Mouse (Mus musculus): ENCODE data around the gene Lmf2.

The Lmf2 gene

GRCm38 (mm10) chr15:89355241-89356187, at the start of gene Lmf2, which contains the start of gene Ncaph2:
TSS of gene Lmf2 (minus strand) at chr15:89355659.
TSS of gene Ncaph2 (plus strand) at chr15:89355719.
- DNase-seq (ENCODE audit: low spot score in 2 of 2): peak; percentile 86 to 90

GRCm38 (mm10) chr15:89404831-89405623, 49.6 kb upstream of the Lmf2 start:
- DNase-seq (ENCODE audit: low spot score in 2 of 2): no peak

GRCm38 (mm10) chr15:89402471-89402870, 47.0 kb upstream of the Lmf2 start:
- DNase-seq (ENCODE audit: low spot score in 2 of 2): no peak

GRCm38 (mm10) chr15:89399716-89400115, 44.3 kb upstream of the Lmf2 start:
- no peak for DNase-seq (ENCODE audit: low spot score in 2 of 2)

GRCm38 (mm10) chr15:89398146-89398545, 42.7 kb upstream of the Lmf2 start:
- DNase-seq (ENCODE audit: low spot score in 2 of 2): no peak

- no peak for DNase-seq (ENCODE audit: low spot score in 2 of 2)
Observed at GRCm38 (mm10) chr15:89396883-89397282, 41.4 kb upstream of the Lmf2 start.

- DNase-seq (ENCODE audit: low spot score in 2 of 2): no peak
Observed at GRCm38 (mm10) chr15:89390081-89390480, 34.6 kb upstream of the Lmf2 start.

GRCm38 (mm10) chr15:89387127-89387526, 31.7 kb upstream of the Lmf2 start:
- DNase-seq (ENCODE audit: low spot score in 2 of 2): no peak

GRCm38 (mm10) chr15:89384617-89385016, 29.2 kb upstream of the Lmf2 start, which contains the start of gene Klhdc7b:
TSS of gene Klhdc7b (plus strand) at chr15:89384917.
- no peak for DNase-seq (ENCODE audit: low spot score in 2 of 2)

- DNase-seq (ENCODE audit: low spot score in 2 of 2): no peak
Observed at GRCm38 (mm10) chr15:89379429-89379828, 24.0 kb upstream of the Lmf2 start.

GRCm38 (mm10) chr15:89378831-89379401, 23.5 kb upstream of the Lmf2 start, which contains the start of gene Odf3b:
TSS of gene Odf3b (minus strand) at chr15:89379282.
- DNase-seq (ENCODE audit: low spot score in 2 of 2): no peak

- DNase-seq (ENCODE audit: low spot score in 2 of 2): no peak
Observed at GRCm38 (mm10) chr15:89377938-89378828, 22.7 kb upstream of the Lmf2 start.

- no peak for DNase-seq (ENCODE audit: low spot score in 2 of 2)
Observed at GRCm38 (mm10) chr15:89377362-89377761, 21.9 kb upstream of the Lmf2 start.

GRCm38 (mm10) chr15:89376957-89377356, 21.5 kb upstream of the Lmf2 start, which contains the start of gene Tymp:
TSS of gene Tymp (minus strand) at chr15:89377039.
- DNase-seq (ENCODE audit: low spot score in 2 of 2): no peak

- DNase-seq (ENCODE audit: low spot score in 2 of 2): no peak
Observed at GRCm38 (mm10) chr15:89376040-89376439, 20.6 kb upstream of the Lmf2 start.

GRCm38 (mm10) chr15:89374801-89375534, 19.5 kb upstream of the Lmf2 start:
- no peak for DNase-seq (ENCODE audit: low spot score in 2 of 2)

GRCm38 (mm10) chr15:89374340-89374739, 18.9 kb upstream of the Lmf2 start:
- no peak for DNase-seq (ENCODE audit: low spot score in 2 of 2)

- DNase-seq (ENCODE audit: low spot score in 2 of 2): peak; percentile 95 to 97
Observed at GRCm38 (mm10) chr15:89373762-89374248, 18.3 kb upstream of the Lmf2 start, which contains the start of gene Sco2. TSS of gene Sco2 (minus strand) at chr15:89373846.

GRCm38 (mm10) chr15:89373027-89373761, 17.7 kb upstream of the Lmf2 start:
- DNase-seq (ENCODE audit: low spot score in 2 of 2): peak; percentile 78 to 81

Data from frontal cortex, postnatal 25 days (tissue).